Mouse (Mus musculus): Measurements from ENCODE around the gene Psors1c2. TPM values are rescaled to one million over a fixed set of nuclear protein-coding genes. Genes with fewer than 3 reads are reported as not detected.
"Not testable (repeated sequence)": the region's sequence is repeated elsewhere in the genome, so short reads cannot be mapped to it uniquely, and the experiment has no call there.

The Psors1c2 gene
- total and polyA plus RNA-seq, 2 experiments from 2014 or later, result 0.14 TPM; not detected in 1

DNA sequence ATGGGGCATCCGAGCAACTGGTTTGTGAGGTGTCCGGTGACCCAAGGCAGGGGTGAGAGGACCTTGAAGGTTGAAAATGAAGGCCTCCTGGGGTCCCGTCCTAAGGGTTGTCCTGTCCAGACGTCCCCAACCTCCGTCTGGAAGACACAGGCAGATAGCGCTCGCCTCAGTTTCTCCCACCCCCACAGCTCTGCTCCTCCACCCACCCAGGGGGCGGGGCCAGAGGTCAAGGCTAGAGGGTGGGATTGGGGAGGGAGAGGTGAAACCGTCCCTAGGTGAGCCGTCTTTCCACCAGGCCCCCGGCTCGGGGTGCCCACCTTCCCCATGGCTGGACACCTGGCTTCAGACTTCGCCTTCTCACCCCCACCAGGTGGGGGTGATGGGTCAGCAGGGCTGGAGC lies 27.2 kb upstream of the Psors1c2 start, which contains the start of gene Pou5f1:
TSS of gene Pou5f1 (plus strand) at position 243 of the 400 bp plus-strand sequence.
- Histone ChIP-seq H3K4me1 (ENCODE audit: control insufficient read depth, insufficient read depth) (no peaks in the 10 kb centered on the region), H3K4me3 (ENCODE audit: low read depth, low read length) (no peak within 1 kb of the TSS), H3K4me2 (ENCODE audit: low read depth, low read length) (no peak within 1 kb of the TSS), H3K9ac (replicated peaks; ENCODE audit: low read depth, low read length) (no peak within 1 kb of the TSS), H3K27ac (ENCODE audit: low read depth) (no peak within 1 kb of the TSS), H3K9me3 (replicated peaks; ENCODE audit: control insufficient read depth, low read length) (no peaks in the 10 kb centered on the region), H3K27me3 (ENCODE audit: control insufficient read depth, insufficient read depth, low read length) (peaks cover 49% of the 10 kb centered on the region), H3K36me3 (replicated peaks; ENCODE audit: control insufficient read depth, insufficient read depth, low read length) (no peaks in the 10 kb centered on the region)
- DNase-seq (ENCODE audit: low spot score) (no peak), ATAC-seq (ENCODE audit: insufficient read depth, low read depth) (no peak)
- TF ChIP-seq CTCF (IDR thresholded peaks at IDR 0.05; ENCODE audit: low read depth) (no peak), EP300 (IDR thresholded peaks at IDR 0.05; ENCODE audit: low read depth) (no peak)
- 50% methylated on average over 13 of the region's 13 CpGs for WGBS

DNA sequence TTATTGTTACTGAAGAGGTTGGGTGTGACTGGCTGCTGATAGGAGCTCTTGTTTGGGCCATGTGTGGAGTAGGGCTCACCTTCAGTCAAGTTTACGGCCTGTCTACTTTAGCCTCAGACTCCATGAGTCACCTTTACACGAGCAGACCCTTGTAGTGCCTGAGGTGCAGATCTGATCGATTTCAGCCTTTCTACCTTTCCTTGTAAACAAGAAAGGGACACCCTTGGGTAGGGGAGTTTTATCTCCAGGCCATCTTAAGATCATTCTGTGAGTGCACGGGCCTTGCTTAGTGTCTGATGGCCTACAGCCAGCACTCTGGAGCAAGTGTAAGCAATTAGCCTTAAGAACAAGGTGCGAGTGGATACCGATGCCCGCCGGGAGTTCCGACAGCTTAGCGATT lies 26.1 kb upstream of the Psors1c2 start:
- H3K27ac ChIP-seq (ENCODE audit: low read depth), result no peak overlapping the region
- no peak overlapping the region for H3K4me2 ChIP-seq (ENCODE audit: low read depth, low read length)
- WGBS, result 27% methylated on average over 10 of the region's 10 CpGs
- DNase-seq (ENCODE audit: low spot score) (no peak), ATAC-seq (ENCODE audit: insufficient read depth, low read depth) (no peak)
- H3K36me3 ChIP-seq (replicated peaks; ENCODE audit: control insufficient read depth, insufficient read depth, low read length), result no peaks in the 10 kb centered on the region
- no peak overlapping the region for H3K9ac ChIP-seq (replicated peaks; ENCODE audit: low read depth, low read length)
- no peak overlapping the region for H3K4me3 ChIP-seq (ENCODE audit: low read depth, low read length)
- no peaks in the 10 kb centered on the region for H3K9me3 ChIP-seq (replicated peaks; ENCODE audit: control insufficient read depth, low read length)
- H3K27me3 ChIP-seq (ENCODE audit: control insufficient read depth, insufficient read depth, low read length), result peaks cover 49% of the 10 kb centered on the region
- no peaks in the 10 kb centered on the region for H3K4me1 ChIP-seq (ENCODE audit: control insufficient read depth, insufficient read depth)
- no peak for TF ChIP-seq EP300 (IDR thresholded peaks at IDR 0.05; ENCODE audit: low read depth)
- no peak for TF ChIP-seq CTCF (IDR thresholded peaks at IDR 0.05; ENCODE audit: low read depth)

DNA sequence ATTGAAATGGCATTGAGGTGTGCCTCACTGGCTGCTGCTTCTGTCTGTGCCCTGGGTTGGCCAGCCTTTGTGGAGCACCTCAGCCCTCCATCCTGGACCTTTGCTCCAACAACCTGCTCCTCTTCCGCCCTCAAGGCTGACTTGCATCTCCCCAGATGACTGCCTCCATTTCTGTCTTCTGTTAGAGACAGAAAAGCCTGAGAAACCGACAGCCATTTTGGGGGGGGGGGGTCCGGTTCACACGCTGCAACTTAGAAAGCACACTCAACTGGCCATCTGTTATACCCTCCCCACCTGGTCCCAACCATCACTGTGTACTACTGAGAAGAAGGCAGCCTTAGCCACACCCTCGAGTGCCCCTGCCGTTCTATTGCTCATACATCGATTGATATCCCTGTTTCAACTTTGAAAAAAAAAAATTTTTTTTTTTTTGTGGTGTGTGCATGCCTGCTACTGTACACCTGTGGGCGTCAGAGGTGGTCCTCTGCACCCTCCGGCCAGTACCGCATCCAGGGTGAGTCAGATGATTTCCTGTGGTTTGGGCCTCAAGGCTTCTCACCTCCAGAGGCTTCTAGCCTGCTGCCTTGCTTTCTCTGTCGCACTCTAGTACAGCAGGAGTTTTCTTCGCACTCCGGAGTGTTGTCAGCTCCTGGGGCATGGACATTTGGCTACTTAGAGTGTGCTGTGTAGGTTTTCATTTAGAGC lies 25.3 kb upstream of the Psors1c2 start:
- whole genome bisulfite sequencing, result 27% methylated on average over 13 of the region's 13 CpGs
- Histone ChIP-seq H3K9me3 (replicated peaks; ENCODE audit: control insufficient read depth, low read length) (no peaks in the 10 kb centered on the region), H3K4me3 (ENCODE audit: low read depth, low read length) (no peak overlapping the region), H3K27me3 (ENCODE audit: control insufficient read depth, insufficient read depth, low read length) (peaks cover 48% of the 10 kb centered on the region), H3K9ac (replicated peaks; ENCODE audit: low read depth, low read length) (no peak overlapping the region), H3K4me2 (ENCODE audit: low read depth, low read length) (no peak overlapping the region), H3K4me1 (ENCODE audit: control insufficient read depth, insufficient read depth) (no peaks in the 10 kb centered on the region), H3K27ac (ENCODE audit: low read depth) (no peak overlapping the region), H3K36me3 (replicated peaks; ENCODE audit: control insufficient read depth, insufficient read depth, low read length) (no peaks in the 10 kb centered on the region; the same call in 1 of the 2 replicates)
- no peak for DNase-seq (ENCODE audit: low spot score)
- no peak for ATAC-seq (ENCODE audit: insufficient read depth, low read depth)
- TF ChIP-seq EP300 (IDR thresholded peaks at IDR 0.05; ENCODE audit: low read depth) (no peak), CTCF (IDR thresholded peaks at IDR 0.05; ENCODE audit: low read depth) (no peak)

DNA sequence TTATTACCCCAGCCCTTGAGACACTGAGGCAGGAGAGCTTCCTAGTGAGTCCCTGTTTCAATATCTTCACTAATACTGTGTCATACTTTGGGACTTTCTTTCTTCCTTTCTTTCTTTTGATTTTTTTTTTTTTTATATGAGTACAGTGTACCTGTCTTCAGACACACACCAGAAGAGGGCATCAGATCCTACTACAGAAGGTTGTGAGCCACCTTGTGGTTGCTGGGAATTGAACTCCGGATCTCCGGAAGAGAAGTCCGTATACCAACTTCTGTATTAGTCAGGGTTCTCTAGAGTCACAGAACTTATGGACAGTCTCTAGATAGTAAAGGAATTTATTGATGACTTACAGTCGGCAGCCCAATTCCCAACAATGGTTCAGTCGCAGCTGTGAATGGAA lies 24.7 kb upstream of the Psors1c2 start:
- not testable (repeated sequence) for H3K9ac ChIP-seq (replicated peaks; ENCODE audit: low read depth, low read length); H3K4me2 ChIP-seq (ENCODE audit: low read depth, low read length); H3K4me1 ChIP-seq (ENCODE audit: control insufficient read depth, insufficient read depth); H3K4me3 ChIP-seq (ENCODE audit: low read depth, low read length); DNase-seq (ENCODE audit: low spot score); H3K27ac ChIP-seq (ENCODE audit: low read depth); H3K36me3 ChIP-seq (replicated peaks; ENCODE audit: control insufficient read depth, insufficient read depth, low read length); H3K9me3 ChIP-seq (replicated peaks; ENCODE audit: control insufficient read depth, low read length); ATAC-seq (ENCODE audit: insufficient read depth, low read depth)
- WGBS, result 46% methylated on average over 5 of the region's 5 CpGs
- H3K27me3 ChIP-seq (ENCODE audit: control insufficient read depth, insufficient read depth, low read length), result peaks cover 47% of the 10 kb centered on the region

DNA sequence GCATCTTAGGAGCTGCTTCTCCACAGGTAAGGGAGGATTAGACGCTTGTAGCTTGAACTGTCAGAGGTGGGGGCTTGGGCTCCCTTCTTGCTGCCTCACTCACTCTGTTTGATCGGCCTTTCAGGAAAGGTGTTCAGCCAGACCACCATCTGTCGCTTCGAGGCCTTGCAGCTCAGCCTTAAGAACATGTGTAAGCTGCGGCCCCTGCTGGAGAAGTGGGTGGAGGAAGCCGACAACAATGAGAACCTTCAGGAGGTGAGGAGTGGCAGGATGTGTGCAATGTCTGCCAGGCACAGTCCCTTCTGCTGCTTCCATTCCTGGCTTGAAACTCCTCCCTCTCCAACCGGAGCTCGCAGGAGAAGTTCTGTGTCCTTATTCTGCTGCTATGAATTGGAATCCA lies 23.7 kb upstream of the Psors1c2 start:
- ATAC-seq (ENCODE audit: insufficient read depth, low read depth) (no peak), DNase-seq (ENCODE audit: low spot score) (peak; percentile 34)
- Histone ChIP-seq H3K4me3 (ENCODE audit: low read depth, low read length) (no peak overlapping the region), H3K9ac (replicated peaks; ENCODE audit: low read depth, low read length) (no peak overlapping the region), H3K27me3 (ENCODE audit: control insufficient read depth, insufficient read depth, low read length) (peaks cover 41% of the 10 kb centered on the region), H3K36me3 (replicated peaks; ENCODE audit: control insufficient read depth, insufficient read depth, low read length) (peaks cover 3% of the 10 kb centered on the region; the same call in 1 of the 2 replicates), H3K9me3 (replicated peaks; ENCODE audit: control insufficient read depth, low read length) (no peaks in the 10 kb centered on the region), H3K4me1 (ENCODE audit: control insufficient read depth, insufficient read depth) (no peaks in the 10 kb centered on the region), H3K4me2 (ENCODE audit: low read depth, low read length) (no peak overlapping the region), H3K27ac (ENCODE audit: low read depth) (no peak overlapping the region)
- 13% methylated on average over 8 of the region's 8 CpGs for WGBS
- peak; percentile 63 for TF ChIP-seq CTCF (IDR thresholded peaks at IDR 0.05; ENCODE audit: low read depth)
- TF ChIP-seq EP300 (IDR thresholded peaks at IDR 0.05; ENCODE audit: low read depth), result no peak
